Mouse (Mus musculus) heart, embryonic 14.5 days (tissue): ENCODE measurements around the gene Scin. TPM values are rescaled to one million over a fixed set of nuclear protein-coding genes. Genes with fewer than 3 reads are reported as not detected.

ENCODE experiments used
- ATAC-seq: fragments of 200-750 bp; cut with Nextera tagmentation; 2 replicates; pipeline ENCODE4 v1.8.0; 2017; ENCODE audit warnings: low read depth, moderate TSS enrichment; ENCODE audit not compliant: insufficient number of reproducible peaks, insufficient read depth, low FRiP score
- H3K27ac ChIP-seq, 2 experiments: fragments of 200-500 bp in 1 of 2; fragments of 300-500 bp in 1 of 2; sonication (generic) in 1 of 2; replicated peaks in 1 of 2; 2 replicates each; pipeline ENCODE4 v1.5.1; 2012 to 2014; ENCODE audit warnings: low read depth in 2 of 2, low read length in 2 of 2, control low read depth in 1 of 2, mild to moderate bottlenecking in 1 of 2, mixed read lengths in 1 of 2; ENCODE audit not compliant: control insufficient read depth in 1 of 2, insufficient read depth in 1 of 2
- H3K27me3 ChIP-seq: fragments of 300-500 bp; sonication (generic); 2 replicates; pipeline ENCODE4 v1.6.1; 2014; ENCODE audit warnings: mild to moderate bottlenecking, low read length, control low read depth; ENCODE audit not compliant: control insufficient read depth, insufficient read depth
- H3K36me3 ChIP-seq: fragments of 300-500 bp; sonication (generic); 2 replicates; pipeline ENCODE4 v1.6.1; 2014; ENCODE audit warnings: mild to moderate bottlenecking, control low read depth, low read length, mixed read lengths; ENCODE audit not compliant: control insufficient read depth, insufficient read depth
- H3K4me1 ChIP-seq, 2 experiments: fragments of 200-500 bp in 1 of 2; fragments of 300-500 bp in 1 of 2; sonication (generic) in 1 of 2; 2 replicates each; pipeline ENCODE4 v1.6.1; 2012 to 2014; ENCODE audit warnings: low read length in 2 of 2, control low read depth in 1 of 2, mixed read lengths in 1 of 2; ENCODE audit not compliant: control insufficient read depth in 2 of 2, insufficient read depth in 2 of 2
- H3K4me2 ChIP-seq: fragments of 300-500 bp; sonication (generic); 2 replicates; pipeline ENCODE4 v1.6.1; 2014; ENCODE audit warnings: mild to moderate bottlenecking, low read length
- H3K4me3 ChIP-seq, 2 experiments: fragments of 200-500 bp in 1 of 2; fragments of 300-500 bp in 1 of 2; sonication (generic) in 1 of 2; 2 replicates each; pipeline ENCODE4 v1.5.1; 2012 to 2014; ENCODE audit warnings: low read length in 2 of 2, mild to moderate bottlenecking in 2 of 2, control low read depth in 1 of 2, low read depth in 1 of 2, moderate library complexity in 1 of 2; ENCODE audit not compliant: control insufficient read depth in 1 of 2, insufficient read depth in 1 of 2
- H3K9ac ChIP-seq: fragments of 300-500 bp; sonication (generic); 2 replicates; pipeline ENCODE4 v1.6.1; 2014; ENCODE audit warnings: mild to moderate bottlenecking, low read length
- H3K9me3 ChIP-seq: fragments of 300-500 bp; sonication (generic); 2 replicates; pipeline ENCODE4 v1.6.1; 2016; ENCODE audit warnings: low read length, control low read depth; ENCODE audit not compliant: control insufficient read depth
- WGBS: fragments of 180-500 bp; shearing (Covaris S2); extraction: QIAGEN DNeasy Blood & Tissue Kit; methylation state at CpG from one replicate; pipeline ENCODE4 v1.1.7; 2014; 5-methylcytosine and 5-hydroxymethylcytosine counted together
- polyA plus RNA-seq: library from polyadenylated mRNA; unstranded; fragments of >200 nt; fragmentation: Nextera tagmentation; extraction: Ambion mirVana; gene quantifications from 2 replicates; pipeline ENCODE4 v1.2.1, GENCODE M21; 2014

The Scin gene
- polyA plus RNA-seq, 1 experiment from 2014 or later: 4.4 TPM

- WGBS: 76% methylated on average over 3 of the region's 3 CpGs
- ATAC-seq: no peak
Measured at GRCm38 (mm10) chr12:40027444-40027843, 106.6 kb downstream of the Scin start.

GRCm38 (mm10) chr12:40023918-40024317 lies 110.1 kb downstream of the Scin start:
- H3K4me3 ChIP-seq: no peak overlapping the region
- H3K27me3 ChIP-seq: no peaks in the 10 kb centered on the region
- 0 out of 4 replicates have a peak, but pooled peaks cover 0 to 4% of the 10 kb centered on the region in 2 experiments for H3K4me1 ChIP-seq
- H3K36me3 ChIP-seq: no peaks in the 10 kb centered on the region
- H3K9ac ChIP-seq: no peak overlapping the region
- ATAC-seq: no peak
- H3K9me3 ChIP-seq: no peaks in the 10 kb centered on the region
- no peak overlapping the region for H3K27ac ChIP-seq
- 24% methylated on average over 2 of the region's 2 CpGs for WGBS
- no peak overlapping the region for H3K4me2 ChIP-seq

More at GRCm38 (mm10) chr12:40027444-40027843, 106.6 kb downstream of the Scin start:
- H3K27ac ChIP-seq: no peak overlapping the region
- H3K36me3 ChIP-seq: no peaks in the 10 kb centered on the region
- H3K4me3 ChIP-seq: no peak overlapping the region
- H3K9ac ChIP-seq: no peak overlapping the region
- H3K4me2 ChIP-seq: no peak overlapping the region
- no peaks in the 10 kb centered on the region for H3K9me3 ChIP-seq
- H3K27me3 ChIP-seq: no peaks in the 10 kb centered on the region
- H3K4me1 ChIP-seq: 0 out of 4 replicates have a peak, but pooled peaks cover 0 to 4% of the 10 kb centered on the region in 2 experiments

- Histone ChIP-seq H3K27me3 (no peaks in the 10 kb centered on the region), H3K4me3 (no peak overlapping the region), H3K9me3 (no peaks in the 10 kb centered on the region), H3K36me3 (no peaks in the 10 kb centered on the region), H3K9ac (no peak overlapping the region), H3K4me1 (0 out of 4 replicates have a peak, but pooled peaks cover 0 to 4% of the 10 kb centered on the region in 2 experiments), H3K27ac (no peak overlapping the region), H3K4me2 (no peak overlapping the region)
- 75% methylated on average over 3 of the region's 3 CpGs for WGBS
- ATAC-seq: no peak
Measured at GRCm38 (mm10) chr12:40023014-40023642, 110.9 kb downstream of the Scin start.

GRCm38 (mm10) chr12:40022344-40022743 lies 111.7 kb downstream of the Scin start:
- no peaks in the 10 kb centered on the region for H3K9me3 ChIP-seq
- H3K27me3 ChIP-seq: no peaks in the 10 kb centered on the region
- H3K27ac ChIP-seq: no peak overlapping the region
- H3K4me3 ChIP-seq: no peak overlapping the region
- H3K4me1 ChIP-seq: 0 out of 4 replicates have a peak, but pooled peaks cover 0 to 4% of the 10 kb centered on the region in 2 experiments
- H3K9ac ChIP-seq: no peak overlapping the region
- H3K4me2 ChIP-seq: no peak overlapping the region
- 81% methylated on average over 3 of the region's 3 CpGs for WGBS
- H3K36me3 ChIP-seq: no peaks in the 10 kb centered on the region
- ATAC-seq: no peak

DNA sequence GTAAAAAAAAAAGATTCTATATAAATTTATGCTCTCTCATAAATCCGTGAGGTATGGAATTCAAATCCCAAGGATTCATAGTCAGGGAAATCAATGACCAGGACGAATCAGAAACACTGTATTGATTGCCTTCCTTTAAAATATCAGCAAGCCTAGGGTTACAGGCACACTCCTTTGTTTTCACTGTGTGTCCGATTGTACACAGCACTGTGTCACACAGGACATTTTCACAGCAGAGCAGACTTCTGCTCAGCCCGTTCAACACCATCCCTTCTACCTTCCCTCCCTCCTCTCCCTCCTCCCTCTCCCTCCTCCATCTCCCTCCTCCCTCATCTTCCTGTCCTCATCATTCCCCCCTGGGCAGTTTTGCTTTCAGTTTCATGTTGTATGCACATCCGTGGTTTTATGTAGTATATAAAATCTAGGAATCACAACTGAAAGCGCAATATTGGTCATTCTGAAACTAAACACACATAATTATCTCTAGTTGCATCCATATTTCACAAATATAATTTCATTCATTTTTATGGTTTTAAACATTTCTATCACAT lies 116.0 kb downstream of the Scin start:
- WGBS: 72% methylated on average over 6 of the region's 6 CpGs
- H3K4me2 ChIP-seq: no peak overlapping the region
- H3K9ac ChIP-seq: no peak overlapping the region
- no peaks in the 10 kb centered on the region for H3K9me3 ChIP-seq
- ATAC-seq: no peak
- H3K4me1 ChIP-seq: peaks cover 3 to 10% of the 10 kb centered on the region in 2 experiments; a peak in 3 of 4 replicates
- no peak overlapping the region for H3K27ac ChIP-seq
- no peaks in the 10 kb centered on the region for H3K36me3 ChIP-seq
- H3K27me3 ChIP-seq: no peaks in the 10 kb centered on the region
- H3K4me3 ChIP-seq: no peak overlapping the region

DNA sequence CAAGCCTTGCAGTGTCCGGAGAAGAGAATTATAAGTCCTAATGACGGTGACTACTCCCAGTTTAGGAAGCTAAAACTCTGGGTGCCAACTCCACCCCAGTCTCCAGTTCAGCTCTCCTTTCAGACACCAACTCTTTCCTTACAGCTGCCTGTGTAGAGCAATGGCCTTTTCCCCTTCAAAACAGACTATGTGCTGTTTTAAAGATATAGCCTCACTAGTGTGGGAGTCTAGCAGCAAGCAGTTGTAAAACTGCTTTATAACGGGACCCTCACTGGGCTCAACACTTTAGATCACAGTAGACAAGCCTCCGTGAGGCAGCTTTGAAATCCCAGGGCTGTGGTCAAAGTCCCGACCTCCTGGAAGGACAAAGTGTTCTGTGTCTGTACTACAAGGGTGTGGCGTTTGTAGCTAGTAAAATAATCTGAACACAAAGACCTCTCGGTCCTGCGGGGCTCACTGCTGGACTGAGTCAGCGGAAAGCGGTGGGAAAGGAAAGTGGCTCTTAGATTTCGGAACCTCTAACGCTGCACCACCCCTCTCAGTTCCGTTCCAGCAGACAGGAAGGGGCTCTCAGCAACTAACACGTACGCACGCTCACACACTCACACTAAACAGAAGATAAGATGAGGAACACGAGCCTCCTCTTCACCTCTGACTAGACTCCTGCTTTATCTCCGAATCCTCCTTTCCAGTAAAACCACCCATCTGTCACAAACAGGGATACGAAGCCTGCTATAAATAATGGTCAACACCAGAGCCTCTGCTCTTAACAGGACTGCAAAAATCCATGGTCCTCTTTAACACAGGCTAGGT lies 117.2 kb downstream of the Scin start:
- no peaks in the 10 kb centered on the region for H3K9me3 ChIP-seq
- no peaks in the 10 kb centered on the region for H3K36me3 ChIP-seq
- H3K4me1 ChIP-seq: peaks cover 3 to 10% of the 10 kb centered on the region in 2 experiments; a peak in 3 of 4 replicates
- no peaks in the 10 kb centered on the region for H3K27me3 ChIP-seq
- H3K4me2 ChIP-seq: peak overlapping the region; percentile 64
- H3K27ac ChIP-seq: peak overlapping the region; percentile 63 to 74
- 8% methylated on average over 19 of the region's 19 CpGs for WGBS
- peak; percentile 78 for ATAC-seq
- peak overlapping the region; percentile 41 to 43 for H3K4me3 ChIP-seq
- peak overlapping the region; percentile 67 for H3K9ac ChIP-seq

GRCm38 (mm10) chr12:40016068-40016467 lies 118.0 kb downstream of the Scin start:
- no peak overlapping the region for H3K4me3 ChIP-seq
- no peaks in the 10 kb centered on the region for H3K36me3 ChIP-seq
- peaks cover 3 to 10% of the 10 kb centered on the region in 2 experiments; a peak in 3 of 4 replicates for H3K4me1 ChIP-seq
- no peak overlapping the region for H3K27ac ChIP-seq
- H3K9me3 ChIP-seq: no peaks in the 10 kb centered on the region
- H3K4me2 ChIP-seq: no peak overlapping the region
- WGBS: 66% methylated on average over 9 of the region's 9 CpGs
- H3K27me3 ChIP-seq: no peaks in the 10 kb centered on the region
- no peak for ATAC-seq
- no peak overlapping the region for H3K9ac ChIP-seq
